Mouse (Mus musculus): Measurements from ENCODE around the gene Mipol1.
"Not testable (repeated sequence)": the region's sequence is repeated elsewhere in the genome, so short reads cannot be mapped to it uniquely, and the experiment has no call there.

Gene Mipol1

DNA sequence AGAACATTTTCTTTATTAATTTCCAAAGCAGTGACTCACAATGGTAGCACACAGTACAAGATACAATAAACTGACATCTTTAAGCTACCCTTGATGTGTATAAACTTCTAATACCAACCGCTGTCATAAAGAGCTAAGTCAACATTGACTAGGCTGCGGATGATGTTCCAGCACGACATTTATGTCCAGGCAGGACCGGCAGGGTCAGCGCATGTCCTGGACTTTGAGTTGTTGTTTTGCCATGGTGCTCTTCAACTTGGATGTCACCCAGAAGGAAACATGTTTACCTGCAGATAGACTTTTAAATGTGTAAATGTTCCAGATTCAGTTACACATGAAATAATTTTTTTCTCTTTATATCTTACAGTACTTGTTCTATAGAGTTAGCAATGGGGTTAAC lies 194.7 kb downstream of the Mipol1 start:
- no peak for DNase-seq (ENCODE audit: low read depth, low spot score)

DNA sequence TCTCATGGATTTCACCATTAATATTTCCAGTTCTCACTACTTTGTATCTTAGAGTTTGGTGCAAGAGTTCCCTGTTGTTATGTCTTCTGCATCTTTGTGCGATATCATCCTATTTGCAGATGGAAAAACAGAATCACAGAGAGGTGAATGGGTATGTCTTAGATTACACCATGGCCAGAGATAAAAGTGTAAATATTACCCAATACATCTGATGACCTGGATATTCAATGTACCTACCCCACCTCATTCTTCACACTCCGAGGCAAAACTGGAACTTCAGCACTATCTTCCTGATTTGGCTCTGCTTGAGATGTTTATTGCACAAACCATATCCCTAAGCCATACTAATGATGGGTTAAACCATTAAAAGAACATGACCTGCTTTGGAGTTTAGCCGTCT lies 198.0 kb downstream of the Mipol1 start:
- no peak for DNase-seq (ENCODE audit: low read depth, low spot score)

DNA sequence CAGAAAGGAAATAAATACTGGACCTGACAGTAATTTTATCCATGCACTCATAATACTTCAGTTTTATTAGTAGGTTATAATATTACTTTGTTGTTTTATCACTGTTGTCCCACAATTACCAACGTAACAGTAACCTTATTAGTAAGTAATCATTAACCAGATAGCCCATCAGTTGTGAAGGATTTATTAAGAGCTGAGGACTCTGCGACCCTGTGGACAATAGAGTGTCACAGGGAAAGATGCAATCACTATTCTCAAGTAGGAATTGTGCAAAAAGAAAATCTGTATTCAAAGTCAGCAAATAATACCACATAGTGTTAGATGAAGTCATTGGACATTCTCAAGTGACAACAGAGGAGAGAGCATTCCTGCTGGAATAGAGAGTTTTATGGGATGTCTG lies 198.5 kb downstream of the Mipol1 start:
- no peak for DNase-seq (ENCODE audit: low read depth, low spot score)

DNA sequence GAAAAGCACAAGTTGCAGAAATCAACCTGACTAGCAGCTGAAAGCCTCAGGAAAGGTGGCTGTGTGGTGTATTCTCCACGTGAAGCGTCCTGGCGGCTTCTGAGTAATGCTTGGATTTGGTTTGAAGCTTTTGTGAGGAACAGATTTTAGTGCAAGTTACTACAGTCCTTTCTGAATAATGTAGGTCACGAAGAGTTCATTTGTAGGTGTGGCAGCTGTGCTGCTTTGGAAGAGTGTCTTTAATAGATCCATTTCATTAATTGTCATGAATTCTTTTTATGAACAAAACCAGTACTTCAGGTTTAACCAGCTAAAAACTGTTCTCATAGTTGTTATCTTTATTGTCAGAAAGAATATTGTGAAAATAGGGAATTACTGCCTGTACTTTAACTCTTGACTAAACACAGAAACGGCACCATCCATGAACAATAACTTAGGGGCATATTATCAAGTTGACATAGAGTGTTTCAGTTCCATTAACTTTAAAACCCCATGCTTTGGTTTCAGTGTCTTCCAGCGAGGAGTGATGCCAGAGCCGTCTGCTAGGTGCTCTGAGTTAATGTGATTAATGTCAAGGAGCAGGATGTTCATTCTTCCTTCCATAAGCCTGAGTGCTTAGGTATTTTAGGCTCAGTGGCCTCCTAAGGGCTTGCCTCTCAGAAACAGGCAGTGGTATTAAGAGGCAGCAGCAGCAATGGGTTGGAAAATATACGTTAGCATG lies 206.9 kb downstream of the Mipol1 start:
- not testable (repeated sequence) for DNase-seq (ENCODE audit: low read depth, low spot score)

DNA sequence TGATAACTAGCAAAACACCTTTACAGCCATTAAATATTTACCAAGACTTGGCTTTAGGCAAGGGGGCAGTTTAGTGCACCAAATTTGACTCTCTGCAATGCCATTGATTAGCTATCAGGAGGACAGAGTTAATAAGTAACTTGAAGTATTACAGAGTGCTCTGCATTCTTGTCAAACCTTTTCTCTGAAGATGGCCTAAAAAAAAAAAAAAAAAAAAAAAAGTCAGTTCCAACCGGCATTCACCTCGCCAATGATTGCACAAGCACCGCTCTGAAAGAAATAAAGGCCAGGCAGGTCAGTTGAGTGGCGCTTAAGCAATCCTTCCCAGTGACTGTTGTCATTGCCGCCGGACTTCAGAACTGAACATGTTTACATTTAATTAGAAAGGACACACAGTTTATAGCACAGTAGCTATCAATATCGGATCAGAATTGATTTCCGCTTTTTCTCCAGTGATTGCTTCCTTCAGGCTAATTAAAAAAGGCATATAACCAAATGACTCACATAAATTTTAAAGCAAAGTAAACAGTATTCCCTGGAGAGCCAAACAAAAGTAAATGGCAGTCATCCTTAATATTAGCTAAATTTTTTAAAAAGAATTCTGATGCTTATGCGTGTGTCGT lies 214.2 kb downstream of the Mipol1 start:
- DNase-seq (ENCODE audit: low read depth, low spot score) = no peak

DNA sequence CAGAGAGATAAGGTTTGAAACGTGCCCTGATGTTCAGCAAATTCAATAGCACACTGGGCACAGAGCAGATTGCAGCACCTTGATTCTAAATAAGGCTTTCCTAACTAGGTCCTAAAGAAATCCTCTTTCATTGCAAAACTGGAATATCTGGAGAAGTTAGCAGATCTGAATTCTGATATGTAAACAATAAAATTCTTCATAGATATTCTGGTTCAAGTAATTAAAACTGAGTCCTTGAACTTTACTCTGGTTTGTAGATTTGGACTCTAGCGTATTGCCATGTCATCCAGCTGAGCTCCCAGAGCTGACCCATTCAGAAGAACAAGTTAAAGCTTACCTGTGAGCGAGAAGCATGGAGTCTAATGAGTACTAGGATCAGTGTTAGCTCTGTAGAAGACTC lies 217.1 kb downstream of the Mipol1 start:
- DNase-seq (ENCODE audit: low read depth, low spot score) = no peak

DNA sequence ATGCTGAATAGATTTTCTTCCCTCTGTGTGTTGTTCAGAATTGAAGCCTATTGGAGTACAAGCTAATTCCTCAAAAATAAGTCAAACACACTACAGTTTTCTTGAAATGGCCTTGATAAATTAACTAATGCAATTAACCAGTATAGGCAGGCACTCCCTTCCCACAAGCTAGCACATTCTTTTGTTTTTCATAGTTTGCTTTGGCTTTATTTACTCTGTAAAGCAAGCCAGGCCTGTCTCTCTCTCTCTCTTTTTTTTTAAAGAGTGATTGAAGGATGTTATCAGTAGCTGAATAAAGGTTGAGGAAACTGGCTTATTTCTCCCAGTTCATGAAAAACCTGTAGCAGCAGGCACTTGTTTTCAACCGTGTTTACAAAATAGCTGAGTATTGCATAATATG lies 219.1 kb downstream of the Mipol1 start:
- no peak for DNase-seq (ENCODE audit: low read depth, low spot score)

DNA sequence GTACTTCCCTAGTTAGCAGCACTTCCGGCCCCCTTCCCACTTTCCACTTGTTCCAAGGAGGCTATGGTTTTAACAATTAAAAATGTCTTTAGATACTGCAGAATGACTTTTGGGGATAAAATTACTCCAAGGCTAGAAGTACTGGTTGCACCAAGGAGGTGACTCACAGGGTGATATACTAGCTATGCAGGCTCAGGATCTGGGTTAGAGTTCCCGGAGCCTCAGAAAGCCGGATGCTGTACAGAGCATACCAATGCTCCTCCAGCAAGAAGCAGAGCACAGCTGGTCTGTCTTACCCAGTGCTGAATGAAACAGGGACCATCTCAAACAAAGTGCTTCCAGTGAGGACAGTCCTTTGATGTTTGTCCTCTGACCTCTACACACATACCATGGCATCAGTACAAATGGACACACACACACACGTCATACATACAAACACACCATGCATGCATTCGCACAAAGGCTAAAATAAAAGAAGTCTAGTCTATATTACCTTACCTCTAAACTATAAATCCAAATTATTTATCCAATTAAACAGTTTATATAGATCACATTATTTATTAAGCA lies 219.9 kb downstream of the Mipol1 start:
- DNase-seq (ENCODE audit: low read depth, low spot score) = no peak

DNA sequence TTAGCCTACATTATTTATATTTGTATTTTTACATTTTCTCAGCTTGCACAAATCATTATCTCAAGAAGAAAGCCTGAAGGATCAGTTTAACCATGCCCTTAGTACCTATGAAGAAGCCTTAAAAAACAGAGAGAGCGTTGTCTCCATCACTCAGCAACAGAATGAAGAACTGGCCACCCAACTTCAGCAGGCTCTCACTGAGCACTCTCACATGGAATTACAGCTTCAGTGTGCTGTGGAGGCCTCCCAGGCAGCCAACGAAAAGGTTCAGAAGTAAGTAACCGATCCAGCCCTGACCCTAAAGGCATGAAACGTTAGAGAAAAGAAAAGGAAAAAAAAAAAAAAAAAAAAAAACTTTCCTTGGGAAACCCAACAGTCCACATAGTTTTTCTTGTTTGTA lies 226.7 kb downstream of the Mipol1 start:
- DNase-seq (ENCODE audit: low read depth, low spot score) = no peak

DNA sequence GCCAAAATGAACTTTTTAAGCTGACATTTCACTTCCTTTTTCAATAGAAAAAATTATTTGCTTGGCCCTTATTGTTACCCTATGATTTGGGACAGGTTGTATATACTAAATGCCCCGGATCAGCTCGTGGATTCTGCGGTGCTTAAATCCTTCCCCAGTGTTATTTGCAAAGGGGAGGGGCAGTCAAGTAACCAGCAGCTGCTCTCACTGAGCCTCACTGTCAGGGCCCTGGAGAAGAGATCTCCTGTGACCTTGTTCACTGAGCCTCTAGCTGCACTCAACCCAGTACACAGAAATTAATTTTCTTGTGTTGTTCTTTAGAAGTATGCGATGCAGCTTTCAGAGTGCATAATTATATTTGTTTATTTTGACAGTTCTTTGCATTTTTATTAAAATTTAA lies 227.1 kb downstream of the Mipol1 start:
- no peak for DNase-seq (ENCODE audit: low read depth, low spot score)

DNA sequence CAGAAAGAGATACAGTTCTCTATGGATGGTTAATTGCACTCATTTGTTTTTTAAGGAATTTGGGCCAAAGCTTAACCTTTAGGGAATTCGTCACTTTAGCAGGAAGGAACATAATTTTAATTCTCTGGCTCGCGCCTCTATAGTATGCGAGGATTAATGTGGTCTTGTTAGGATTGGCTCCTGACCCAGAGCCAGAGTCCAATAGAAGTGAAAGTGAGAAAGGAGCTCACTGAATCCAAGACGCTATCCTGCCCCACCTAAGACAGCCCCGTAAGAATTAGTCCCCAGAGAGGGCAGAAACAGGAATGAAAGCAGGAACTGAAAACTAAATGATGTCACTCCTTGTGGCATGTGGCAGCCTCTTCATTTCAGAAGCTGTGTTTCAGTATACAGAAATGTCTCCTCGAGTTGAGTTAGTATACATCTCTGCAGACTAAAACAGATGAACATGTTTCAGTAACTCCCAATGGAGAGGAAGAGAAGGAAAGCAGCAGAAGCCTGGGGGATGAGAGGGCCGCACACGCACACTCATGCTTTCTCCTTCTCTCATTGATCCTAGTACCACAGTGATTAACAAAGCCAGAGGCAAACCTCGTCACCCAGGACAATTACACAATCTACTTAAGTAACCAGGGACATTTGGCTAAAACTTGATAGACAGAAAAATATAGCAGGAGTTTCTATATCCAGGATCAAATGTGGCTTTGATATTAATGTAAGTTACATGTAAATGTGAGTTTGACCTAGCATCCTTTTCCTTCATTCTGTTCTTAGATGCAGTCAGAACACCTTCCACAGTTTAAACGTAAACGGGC lies 234.5 kb downstream of the Mipol1 start:
- DNase-seq (ENCODE audit: low read depth, low spot score) = no peak

DNA sequence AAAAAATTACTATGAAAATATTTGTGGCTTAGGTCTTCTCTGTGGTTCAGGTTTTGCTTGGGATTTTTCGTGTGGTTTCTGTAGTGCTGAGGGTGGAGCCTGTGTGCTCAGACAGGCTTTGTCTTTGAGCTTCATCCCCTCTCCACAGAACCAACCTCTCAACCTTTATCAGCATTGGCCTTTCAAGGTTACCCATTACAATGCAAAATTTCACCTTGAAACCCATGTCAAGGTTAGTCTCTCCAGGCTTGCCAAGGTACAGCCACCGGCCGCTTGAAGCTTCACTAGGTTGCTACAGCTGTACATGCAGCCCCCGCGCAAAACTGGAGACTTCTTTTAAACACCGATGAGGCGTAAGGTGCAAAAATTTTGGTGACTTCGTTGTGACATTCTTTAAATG lies 241.6 kb downstream of the Mipol1 start:
- DNase-seq (ENCODE audit: low read depth, low spot score) = no peak

DNA sequence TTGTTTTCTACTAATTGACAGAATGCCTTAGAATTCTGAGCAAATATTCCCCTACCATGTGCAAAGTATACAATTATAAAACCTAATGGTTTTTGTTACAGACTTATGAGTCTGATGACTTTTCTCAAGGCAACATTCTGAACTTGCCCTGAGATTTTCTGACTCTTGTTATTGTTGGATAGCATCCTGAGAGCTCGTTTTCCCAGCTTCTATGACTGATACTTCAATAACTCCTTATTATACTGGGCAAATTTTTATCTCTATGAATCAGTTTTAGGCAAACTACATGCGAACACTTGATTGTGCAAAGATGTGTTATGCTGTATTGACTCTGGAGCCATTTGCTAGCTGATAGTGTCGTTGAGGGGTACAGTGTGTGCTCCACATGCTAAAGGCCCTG lies 246.6 kb downstream of the Mipol1 start:
- no peak for DNase-seq (ENCODE audit: low read depth, low spot score)

DNA sequence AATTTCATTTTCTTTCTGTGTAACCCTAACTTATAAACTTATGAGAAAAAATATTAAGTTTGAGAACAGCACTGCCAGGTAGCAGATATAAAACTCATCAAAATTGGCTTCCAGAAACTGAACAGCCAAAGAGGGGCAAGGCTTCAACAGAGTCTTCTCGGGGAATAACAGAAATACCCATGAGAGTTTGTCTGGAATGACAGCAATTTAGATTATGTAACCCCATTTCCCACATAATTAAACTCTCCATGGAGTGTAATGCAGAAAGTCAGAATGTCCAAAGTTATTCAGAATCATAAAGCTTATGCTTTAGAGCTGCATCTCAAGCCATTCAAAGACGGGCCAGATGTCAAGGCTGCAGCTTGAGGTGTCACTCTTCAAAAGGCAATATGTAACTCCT lies 251.6 kb downstream of the Mipol1 start:
- DNase-seq (ENCODE audit: low read depth, low spot score) = no peak

DNA sequence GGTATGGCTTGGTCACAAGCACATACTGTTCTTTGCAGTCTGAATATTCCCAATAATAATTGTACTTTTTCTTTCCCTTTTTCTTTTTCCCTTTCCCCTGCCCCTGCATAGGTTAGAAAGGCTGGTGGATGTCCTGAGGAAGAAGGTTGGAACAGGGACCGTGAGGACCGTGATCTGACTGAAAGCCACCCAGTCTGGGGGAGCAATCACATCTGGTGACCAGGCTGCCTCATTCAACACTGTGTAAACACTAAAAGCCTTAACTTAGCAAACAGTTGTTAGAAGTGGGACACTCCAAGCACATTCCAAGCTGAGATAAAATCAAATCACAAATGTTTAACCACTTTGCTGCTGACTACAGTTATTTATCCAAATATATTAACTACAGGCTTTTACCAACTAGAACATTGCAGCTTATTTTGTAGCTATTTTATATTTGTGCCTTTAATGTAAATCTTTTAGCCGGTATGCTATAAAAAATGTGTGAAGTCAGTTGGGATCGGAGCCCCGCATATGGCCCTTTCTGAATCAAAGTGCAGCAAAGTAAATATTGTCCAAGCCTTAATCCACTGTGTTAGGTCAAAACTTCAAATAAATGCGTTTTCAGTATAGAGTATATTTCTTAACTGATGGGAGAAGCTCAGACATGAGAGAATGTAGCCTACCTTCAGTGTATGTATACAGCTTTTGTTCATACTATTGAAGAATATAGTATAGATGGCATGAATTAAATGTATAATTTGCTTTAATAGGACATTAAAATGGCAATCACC lies 266.3 kb downstream of the Mipol1 start:
- DNase-seq (ENCODE audit: low read depth, low spot score) = no peak

DNA sequence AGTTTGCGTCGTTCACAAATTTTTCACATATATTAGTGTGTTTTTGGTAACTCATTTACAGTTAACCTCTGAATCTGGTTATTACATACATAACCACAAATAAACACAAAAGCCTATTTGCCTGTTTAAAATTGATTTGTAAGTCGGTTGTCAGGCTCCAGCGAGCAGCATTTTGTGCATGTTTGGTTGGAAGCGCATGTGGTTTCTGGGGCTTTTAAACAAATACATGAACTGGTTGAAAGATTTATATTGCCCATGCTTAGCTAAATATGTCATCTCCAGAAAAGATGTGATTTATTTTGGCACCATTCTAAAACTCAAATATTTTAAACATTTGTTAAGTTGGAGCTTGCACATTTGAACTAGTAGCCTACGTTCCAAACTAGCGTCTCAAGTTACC lies 270.0 kb downstream of the Mipol1 start:
- DNase-seq (ENCODE audit: low read depth, low spot score) = no peak

DNA sequence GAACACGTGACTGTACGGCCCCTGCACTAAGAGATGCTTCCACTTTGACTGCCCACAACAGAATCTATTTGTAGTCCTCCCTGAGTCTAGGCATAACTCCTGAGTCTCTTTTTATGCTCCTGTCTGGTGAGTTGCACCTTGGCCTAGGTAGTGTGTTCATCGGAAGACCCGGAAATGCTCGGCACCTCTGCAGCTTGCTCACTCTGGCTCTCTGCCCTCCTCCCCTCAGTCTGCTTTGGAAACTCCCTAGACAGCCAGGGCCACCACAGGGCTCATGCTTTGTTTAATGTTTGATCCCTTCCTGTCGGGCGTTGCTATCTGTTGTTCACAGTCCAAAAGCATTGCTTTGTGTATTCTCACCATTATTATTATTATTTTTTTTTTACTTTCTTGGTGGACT lies 275.1 kb downstream of the Mipol1 start:
- DNase-seq (ENCODE audit: low read depth, low spot score) = no peak

DNA sequence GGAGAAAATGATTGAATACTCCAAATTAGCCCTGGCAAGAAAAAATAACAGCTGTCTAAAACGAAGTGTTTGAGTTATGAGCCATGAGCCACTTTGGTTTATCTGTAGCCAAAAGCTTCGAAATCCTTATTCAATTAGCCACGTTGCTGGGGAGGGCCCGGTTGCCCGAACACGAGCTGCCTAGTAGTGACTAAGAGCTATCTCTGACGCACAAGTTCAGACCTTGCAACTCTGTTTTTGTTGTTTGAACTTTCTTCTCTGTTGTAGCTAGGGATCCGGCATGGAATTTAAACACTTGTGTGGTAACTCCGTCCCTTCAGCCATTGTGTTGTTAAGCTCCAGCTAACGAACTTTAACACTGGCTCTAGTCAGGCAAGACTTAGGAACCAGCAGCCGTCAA lies 278.7 kb downstream of the Mipol1 start:
- DNase-seq (ENCODE audit: low read depth, low spot score) = no peak

DNA sequence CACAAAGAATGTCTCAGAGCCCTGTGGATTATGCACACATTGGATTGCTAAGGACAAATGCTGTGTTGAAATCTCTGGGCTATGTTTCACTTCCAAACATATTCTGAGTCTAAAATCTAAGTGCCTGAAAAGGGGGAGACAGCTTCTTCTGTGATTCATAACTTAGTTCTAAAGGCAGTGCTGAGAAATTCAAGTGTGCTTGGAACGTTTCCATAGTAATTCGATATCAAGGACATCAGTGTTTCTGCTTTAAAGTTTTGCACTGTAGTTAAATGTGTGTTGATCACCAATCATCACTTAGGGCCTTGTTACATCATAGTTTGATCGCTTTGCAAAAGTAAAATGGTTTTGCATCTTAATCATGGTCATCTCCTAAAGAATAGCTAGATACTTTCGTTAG lies 279.5 kb downstream of the Mipol1 start:
- no peak for DNase-seq (ENCODE audit: low read depth, low spot score)

DNA sequence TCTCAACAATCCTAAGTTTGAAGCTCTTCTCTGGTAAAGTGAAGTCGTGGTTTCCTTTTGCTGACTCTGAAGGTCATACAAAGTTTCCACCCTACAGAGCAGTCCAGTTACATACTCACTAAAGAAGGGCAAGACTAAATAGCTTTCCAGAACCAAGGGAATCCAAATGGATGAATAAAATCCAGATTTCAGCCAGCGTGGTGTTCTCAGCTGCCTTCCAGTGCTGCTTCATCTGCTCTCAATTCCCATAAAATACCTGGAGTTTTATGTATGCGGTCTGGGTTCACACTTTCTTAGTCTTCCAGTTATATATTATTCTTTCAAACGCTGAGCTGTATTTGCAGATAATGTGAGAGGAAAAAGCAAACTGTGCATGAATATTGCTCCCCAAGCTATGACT lies 280.9 kb downstream of the Mipol1 start:
- no peak for DNase-seq (ENCODE audit: low read depth, low spot score)

DNA sequence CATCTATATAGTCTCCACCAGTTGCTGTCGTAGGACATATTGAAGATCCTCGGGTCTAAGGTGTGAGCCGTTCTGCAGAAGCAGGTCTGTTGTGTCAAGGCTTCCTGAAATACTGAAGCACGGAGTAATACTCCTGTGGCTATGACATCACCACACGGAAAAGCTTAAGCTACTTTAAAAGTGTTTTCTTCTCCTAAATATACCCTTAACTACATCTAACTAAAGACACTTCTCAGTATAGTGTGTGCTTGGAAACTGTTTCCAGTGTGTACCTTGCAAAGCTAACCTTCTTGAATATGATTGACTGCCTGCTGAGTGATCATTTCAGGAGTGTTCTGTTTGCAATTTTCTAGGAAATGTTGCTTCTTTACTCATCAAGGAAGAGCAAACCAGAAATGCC lies 281.3 kb downstream of the Mipol1 start:
- no peak for DNase-seq (ENCODE audit: low read depth, low spot score)

DNA sequence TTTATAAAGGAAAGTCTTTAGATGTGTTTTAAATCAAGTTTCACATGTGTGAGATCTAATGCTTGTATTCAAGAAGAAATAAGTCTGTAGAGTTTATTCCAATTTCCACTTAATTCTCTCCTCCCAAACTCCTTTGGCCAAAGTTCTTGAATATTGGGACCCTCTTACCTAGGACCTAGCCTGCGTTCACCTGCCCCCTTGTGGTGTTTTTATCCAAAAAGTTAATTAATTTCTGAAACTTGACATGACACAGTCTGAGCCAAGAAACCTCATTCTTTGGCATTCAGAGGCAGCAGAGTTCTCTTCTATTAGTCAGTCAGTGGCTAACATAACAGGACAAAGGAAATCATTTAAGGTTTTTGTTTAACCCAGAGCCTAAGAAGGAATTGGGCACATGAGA lies 284.3 kb downstream of the Mipol1 start:
- DNase-seq (ENCODE audit: low read depth, low spot score) = no peak
